Mouse (Mus musculus) gastrocnemius, postnatal 4 days (tissue): ENCODE results near the gene Ptpn21. TPM values are rescaled to one million over a fixed set of nuclear protein-coding genes. Genes with fewer than 3 reads are reported as not detected.

Experiments
- DNase-seq, 2 experiments: peaks; one replicate each; pipeline ENCODE4 v3.0.0; 2021 to 2022; ENCODE audit warnings: low spot score in 2 of 2, mixed read lengths in 2 of 2
- total RNA-seq, 2 experiments: library from RNA; stranded (reverse); gene quantifications; 2 replicates each; pipeline ENCODE4 v1.2.3; 2021

Gene Ptpn21
- total RNA-seq, 2 experiments from 2014 or later, result 53.4 to 56.0 TPM

- DNase-seq, result no peak
Observed at GRCm38 (mm10) chr12:98724976-98725375, 12.2 kb downstream of the Ptpn21 start.

GRCm38 (mm10) chr12:98724224-98724623 is 13.0 kb downstream of the Ptpn21 start:
- DNase-seq, result no peak

GRCm38 (mm10) chr12:98721030-98721429 is 16.2 kb downstream of the Ptpn21 start:
- DNase-seq, result no peak

- no peak for DNase-seq
Observed at GRCm38 (mm10) chr12:98720628-98721027, 16.6 kb downstream of the Ptpn21 start.

GRCm38 (mm10) chr12:98716142-98716541 is 21.1 kb downstream of the Ptpn21 start:
- no peak for DNase-seq

GRCm38 (mm10) chr12:98714757-98715156 is 22.4 kb downstream of the Ptpn21 start:
- DNase-seq, result no peak

- no peak for DNase-seq
Observed at GRCm38 (mm10) chr12:98713621-98714103, 23.5 kb downstream of the Ptpn21 start.

GRCm38 (mm10) chr12:98712819-98713218 is 24.4 kb downstream of the Ptpn21 start:
- no peak for DNase-seq

GRCm38 (mm10) chr12:98703961-98704360 is 33.2 kb downstream of the Ptpn21 start:
- DNase-seq, result no peak

GRCm38 (mm10) chr12:98703554-98703953 is 33.7 kb downstream of the Ptpn21 start:
- DNase-seq, result no peak

GRCm38 (mm10) chr12:98701564-98701963 is 35.6 kb downstream of the Ptpn21 start:
- DNase-seq, result no peak

- no peak for DNase-seq
Observed at GRCm38 (mm10) chr12:98697202-98697601, 40.0 kb downstream of the Ptpn21 start.

GRCm38 (mm10) chr12:98690230-98690629 is 47.0 kb downstream of the Ptpn21 start:
- no peak for DNase-seq

- no peak for DNase-seq
Observed at GRCm38 (mm10) chr12:98683574-98683973, 53.6 kb downstream of the Ptpn21 start.

- DNase-seq, result no peak
Observed at GRCm38 (mm10) chr12:98683171-98683570, 54.0 kb downstream of the Ptpn21 start.

- no peak for DNase-seq
Observed at GRCm38 (mm10) chr12:98682196-98682595, 55.0 kb downstream of the Ptpn21 start.

- no peak for DNase-seq
Observed at GRCm38 (mm10) chr12:98679906-98680305, 57.3 kb downstream of the Ptpn21 start.

- DNase-seq, result no peak
Observed at GRCm38 (mm10) chr12:98677336-98677735, 59.9 kb downstream of the Ptpn21 start.

GRCm38 (mm10) chr12:98676861-98677260 is 60.3 kb downstream of the Ptpn21 start:
- DNase-seq, result peak in 1 of 2 experiments; percentile 5

- DNase-seq, result peak; percentile 48 to 72
Observed at GRCm38 (mm10) chr12:98674627-98675143, 62.5 kb downstream of the Ptpn21 start.

GRCm38 (mm10) chr12:98673879-98674278 is 63.3 kb downstream of the Ptpn21 start:
- DNase-seq, result peak in 1 of 2 experiments; percentile 1

GRCm38 (mm10) chr12:98670429-98670828 is 66.8 kb downstream of the Ptpn21 start:
- no peak for DNase-seq

- DNase-seq, result no peak
Observed at GRCm38 (mm10) chr12:98669864-98670263, 67.3 kb downstream of the Ptpn21 start.
